Mouse (Mus musculus) brain, embryonic 14.5 days (tissue): ENCODE measurements at regions not wholly inside any gene's neighbourhood (a gene's known extent, or its start where the extent isn't known, plus 50 kb on each side); places are given as distances from the start of the nearest gene placed in this dataset.
A peak's percentile ranks its signal among the peaks of the same experiment; 100 is the strongest.

Source experiments
- CTCF ChIP-seq: fragments of 200-500 bp; IDR thresholded peaks from 2 replicates; pipeline ENCODE4 v1.5.1; 2012; ENCODE audit warnings: inconsistent platforms, mild to moderate bottlenecking, moderate library complexity, borderline replicate concordance; ENCODE audit not compliant: insufficient read depth, insufficient read length; ENCODE audit errors: extremely low read depth
- POLR2A ChIP-seq: fragments of 200-500 bp; IDR thresholded peaks from 2 replicates; pipeline ENCODE4 v1.6.1; 2012; ENCODE audit warnings: mild to moderate bottlenecking, inconsistent platforms, borderline replicate concordance; ENCODE audit not compliant: poor library complexity, insufficient read depth, insufficient read length, severe bottlenecking; ENCODE audit errors: extremely low read depth

GRCm38 (mm10) chr5:148451811-148452210 is 52.1 kb upstream of the Slc7a1 start:
- TF ChIP-seq POLR2A (no peak), CTCF (peak; percentile 80; the same call in 1 of the 2 replicates)
